Mouse (Mus musculus): Measurements from ENCODE around the gene Dip2b.

- no peak for TF ChIP-seq CTCF (IDR thresholded peaks at IDR 0.05; ENCODE audit: extremely low read depth, insufficient read depth, low read length)
- TF ChIP-seq POLR2A (IDR thresholded peaks at IDR 0.05; ENCODE audit: extremely low read depth, insufficient read depth, low read length): no peak
Observed at GRCm38 (mm10) chr15:100140428-100140827, 102.0 kb downstream of the Dip2b start.
